Mouse (Mus musculus): ENCODE measurements around the gene Lgr5.

The Lgr5 gene

GRCm38 (mm10) chr10:115505631-115506239, 81.8 kb downstream of the Lgr5 start:
- no peak for DNase-seq (ENCODE audit: low spot score in 2 of 2)

DNA sequence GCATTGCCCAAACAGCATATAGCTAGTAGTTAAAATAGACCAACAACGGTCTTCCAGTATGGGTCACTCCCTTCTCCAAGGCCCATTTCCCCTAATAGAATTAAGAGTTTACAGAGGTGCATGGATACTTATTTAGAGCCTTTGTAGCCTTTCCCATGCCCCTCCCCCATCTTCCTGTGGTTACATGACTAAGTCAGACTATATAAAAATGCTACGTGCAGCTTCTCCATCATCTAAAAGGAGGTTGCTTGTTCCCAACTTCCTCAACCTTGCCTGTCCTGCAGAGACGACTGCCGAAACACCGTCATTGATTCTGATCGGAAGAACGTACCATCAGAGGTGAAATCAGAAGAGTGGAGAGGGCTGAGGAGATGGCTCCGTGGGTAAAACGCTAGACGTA, 82.4 kb downstream of the Lgr5 start:
- DNase-seq (ENCODE audit: low spot score in 2 of 2) = no peak

GRCm38 (mm10) chr10:115493778-115494141, 93.8 kb downstream of the Lgr5 start:
- no peak for DNase-seq (ENCODE audit: low spot score in 2 of 2)

- DNase-seq (ENCODE audit: low spot score in 2 of 2) = no peak
Observed at GRCm38 (mm10) chr10:115492956-115493777, 94.4 kb downstream of the Lgr5 start.

- DNase-seq (ENCODE audit: low spot score in 2 of 2) = no peak
Observed at GRCm38 (mm10) chr10:115491803-115492510, 95.6 kb downstream of the Lgr5 start.

DNA sequence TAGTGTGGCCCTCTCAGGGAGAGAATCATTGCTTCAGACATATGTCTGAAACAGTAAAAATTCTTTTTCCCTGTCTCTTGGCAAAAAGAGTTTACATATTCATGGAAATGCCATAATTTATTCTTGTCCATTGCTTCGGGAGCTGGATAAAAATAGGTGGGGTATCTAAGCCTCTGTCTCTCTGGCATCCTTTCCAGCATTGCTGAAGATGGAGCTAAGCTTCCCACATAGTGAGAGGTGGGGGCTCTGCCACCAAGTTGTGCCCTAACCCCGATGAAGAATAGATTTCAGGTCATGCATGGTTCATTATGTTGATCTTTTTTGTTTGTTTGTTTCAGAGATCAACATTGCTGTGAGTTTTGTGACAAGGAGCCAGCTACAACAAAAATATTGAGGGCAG, 102.0 kb downstream of the Lgr5 start:
- DNase-seq (ENCODE audit: low spot score in 2 of 2) = no peak

DNA sequence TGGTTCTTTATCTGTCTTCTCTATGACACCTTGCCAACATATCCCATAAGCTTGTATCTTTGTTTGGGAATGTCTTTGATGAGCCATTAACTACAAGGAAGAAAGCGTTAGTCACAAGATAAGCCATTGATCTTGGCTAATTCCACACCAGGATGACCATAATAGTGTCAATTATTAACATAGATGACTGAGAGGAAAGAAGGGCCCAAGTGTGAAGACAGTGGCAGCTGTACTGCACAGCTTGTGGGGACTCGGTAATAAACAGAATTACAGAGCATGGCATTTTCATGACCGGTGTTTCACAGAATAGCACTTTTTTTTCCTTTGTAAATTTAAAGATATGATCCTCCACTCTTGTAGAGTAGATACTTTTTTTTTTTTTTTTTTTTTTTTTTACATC, 102.9 kb downstream of the Lgr5 start:
- DNase-seq (ENCODE audit: low spot score in 2 of 2) = no peak

DNA sequence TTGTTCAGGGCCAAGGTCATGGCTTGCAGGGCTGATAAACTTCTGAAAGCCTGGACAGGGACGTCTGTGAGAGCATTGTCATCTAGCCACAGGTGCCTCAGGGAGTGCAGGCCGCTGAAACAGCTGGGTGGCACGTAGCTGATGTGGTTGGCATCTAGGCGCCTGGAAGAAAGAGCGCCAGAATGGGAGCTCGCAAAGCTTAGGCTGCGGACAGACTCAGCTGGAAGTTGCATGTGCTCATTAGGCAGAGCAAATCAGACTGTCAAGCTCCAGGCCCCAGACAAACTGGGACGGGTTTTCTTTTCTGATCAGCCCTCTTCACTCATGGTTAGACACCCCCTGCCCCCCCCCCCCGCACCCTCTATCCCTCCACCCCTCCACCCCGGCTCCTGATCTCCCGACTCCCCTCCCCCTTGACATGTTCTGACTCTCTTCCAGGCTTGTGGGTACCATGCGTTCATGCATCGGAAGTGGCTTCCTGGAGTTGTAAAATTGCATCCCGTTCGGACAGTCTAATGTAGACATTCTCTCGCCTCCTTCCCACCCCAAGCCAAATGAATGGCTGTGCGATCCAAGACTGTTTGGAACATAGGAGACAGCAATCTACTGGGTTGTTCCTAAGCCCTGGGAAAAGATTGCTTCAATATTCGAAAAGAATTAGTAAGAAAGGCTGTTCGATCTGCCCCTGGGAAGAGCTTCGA, 109.0 kb downstream of the Lgr5 start:
- DNase-seq (ENCODE audit: low spot score in 2 of 2) = no peak

DNA sequence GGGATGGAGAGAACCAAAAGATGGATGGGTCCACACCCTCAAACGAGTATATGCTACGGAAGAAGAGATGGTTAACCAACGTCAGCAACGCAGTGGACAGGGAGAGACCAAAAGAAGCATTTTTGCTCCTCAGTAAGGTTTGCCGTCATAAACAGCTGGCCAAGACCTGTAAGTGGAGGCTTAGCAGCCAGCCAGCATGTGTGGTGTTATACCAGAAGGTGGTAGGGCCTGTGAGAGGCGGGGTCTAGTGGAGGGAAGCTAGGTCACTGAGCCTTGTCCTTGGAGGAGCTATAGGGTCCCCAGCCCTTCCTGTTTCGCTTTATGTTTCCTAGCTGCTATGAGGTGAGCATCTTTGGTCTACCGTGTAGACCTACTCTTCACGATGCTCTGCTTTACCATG, 111.1 kb downstream of the Lgr5 start:
- DNase-seq (ENCODE audit: low spot score in 2 of 2) = no peak

DNA sequence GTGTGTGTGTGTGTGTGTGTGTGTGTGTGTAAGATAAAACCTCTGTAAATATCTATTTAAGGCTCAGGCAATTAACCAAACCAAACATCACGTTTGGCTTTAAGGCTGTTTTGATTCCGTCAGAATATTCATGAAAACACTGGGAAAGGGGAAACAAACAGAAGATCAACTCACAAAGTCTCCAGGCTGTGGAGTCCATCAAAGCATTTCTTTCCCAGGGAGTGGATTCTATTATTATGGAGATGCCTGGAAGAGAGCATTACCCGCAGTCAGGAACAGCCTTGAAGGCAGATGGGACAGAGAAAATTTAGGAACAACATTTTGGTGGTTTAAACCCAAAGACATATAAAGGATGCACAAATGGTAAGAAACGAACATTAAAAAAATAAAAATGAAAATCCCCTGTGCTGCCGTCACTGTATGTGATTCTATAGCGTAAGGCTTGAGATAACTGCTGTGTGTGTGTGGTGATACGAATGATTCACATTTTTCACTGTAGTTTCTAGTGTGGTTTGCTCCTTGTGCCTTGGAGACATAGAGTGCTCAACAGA, 112.5 kb downstream of the Lgr5 start:
- no peak for DNase-seq (ENCODE audit: low spot score in 2 of 2)

- no peak for DNase-seq (ENCODE audit: low spot score in 2 of 2)
Observed at GRCm38 (mm10) chr10:115473213-115473961, 114.2 kb downstream of the Lgr5 start.

DNA sequence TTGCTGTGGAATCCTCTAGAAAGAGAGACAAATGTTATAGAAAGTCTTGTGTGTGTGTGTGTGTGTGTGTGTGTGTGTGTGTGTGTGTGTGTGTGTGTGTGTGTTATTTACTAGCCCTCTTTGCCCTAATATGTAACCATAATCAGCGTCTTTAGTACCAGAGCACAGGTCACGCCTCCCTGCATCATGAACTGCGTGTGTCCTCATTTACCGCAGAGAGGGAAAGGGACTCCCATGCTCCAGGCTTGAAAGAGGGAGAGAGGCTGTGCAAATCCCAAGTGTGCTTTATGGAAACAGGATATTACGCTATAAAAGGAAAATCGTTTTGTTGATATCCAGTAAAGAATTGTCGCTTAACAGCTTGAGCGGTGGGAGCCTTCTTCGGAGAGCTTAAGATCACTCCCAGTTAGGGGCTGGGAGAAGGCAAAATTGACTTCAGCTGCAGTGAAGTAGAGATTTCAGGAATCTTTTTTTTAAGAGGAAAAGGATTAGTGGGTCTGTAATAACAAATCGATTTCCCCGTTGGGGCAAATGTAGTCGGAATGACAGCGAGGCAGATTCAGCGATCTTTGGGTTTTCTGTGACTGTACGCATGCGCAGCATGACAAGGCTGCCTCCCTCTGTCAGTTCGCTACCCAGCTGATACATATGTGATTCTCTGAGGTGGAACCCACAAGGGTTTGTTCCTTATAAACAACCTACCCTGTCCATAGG, 116.8 kb downstream of the Lgr5 start:
- no peak for DNase-seq (ENCODE audit: low spot score in 2 of 2)

GRCm38 (mm10) chr10:115469040-115469439, 118.5 kb downstream of the Lgr5 start:
- peak in 1 of 2 experiments; percentile 10 for DNase-seq (ENCODE audit: low spot score in 2 of 2)

DNA sequence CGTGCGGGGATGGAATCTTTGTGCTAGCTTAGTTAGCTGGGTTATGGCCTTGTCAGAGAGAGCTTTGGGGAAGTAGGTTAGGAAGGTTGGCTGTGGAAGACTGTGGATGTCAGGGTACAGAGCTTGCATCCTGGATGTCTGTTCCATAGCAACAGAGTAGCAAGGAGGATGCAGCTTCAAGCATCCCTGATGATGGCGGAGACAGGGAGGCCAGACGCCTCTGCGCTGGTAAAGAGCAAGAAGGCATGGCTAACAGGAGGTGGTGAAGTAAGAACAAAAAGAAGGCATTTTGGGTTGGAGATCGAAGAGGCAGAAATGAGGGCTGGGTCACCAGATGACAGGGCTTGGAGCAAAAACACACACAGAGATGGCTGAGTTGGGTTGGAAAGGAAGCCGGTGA, 118.9 kb downstream of the Lgr5 start:
- no peak for DNase-seq (ENCODE audit: low spot score in 2 of 2)

- DNase-seq (ENCODE audit: low spot score in 2 of 2) = no peak
Observed at GRCm38 (mm10) chr10:115467985-115468384, 119.6 kb downstream of the Lgr5 start.

DNA sequence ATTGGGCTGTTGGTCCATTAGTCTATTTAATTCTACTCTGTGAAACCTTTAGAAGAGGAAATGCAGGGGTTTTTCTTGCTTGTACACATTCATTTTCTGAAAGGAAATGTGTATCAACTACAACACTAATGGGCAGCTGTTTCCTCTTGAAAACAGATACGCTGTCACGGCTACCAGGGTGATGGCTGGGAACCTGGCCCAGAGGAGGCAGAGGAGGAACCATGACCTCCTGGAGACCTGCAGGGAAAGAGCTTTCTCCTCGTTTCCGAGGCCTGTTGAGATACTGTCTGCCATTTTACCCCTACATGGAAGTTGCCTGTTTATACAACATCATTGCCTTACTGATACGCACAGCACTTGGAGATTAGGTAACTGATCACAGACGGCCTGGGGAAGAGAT, 121.8 kb downstream of the Lgr5 start:
- DNase-seq (ENCODE audit: low spot score in 2 of 2) = no peak

DNA sequence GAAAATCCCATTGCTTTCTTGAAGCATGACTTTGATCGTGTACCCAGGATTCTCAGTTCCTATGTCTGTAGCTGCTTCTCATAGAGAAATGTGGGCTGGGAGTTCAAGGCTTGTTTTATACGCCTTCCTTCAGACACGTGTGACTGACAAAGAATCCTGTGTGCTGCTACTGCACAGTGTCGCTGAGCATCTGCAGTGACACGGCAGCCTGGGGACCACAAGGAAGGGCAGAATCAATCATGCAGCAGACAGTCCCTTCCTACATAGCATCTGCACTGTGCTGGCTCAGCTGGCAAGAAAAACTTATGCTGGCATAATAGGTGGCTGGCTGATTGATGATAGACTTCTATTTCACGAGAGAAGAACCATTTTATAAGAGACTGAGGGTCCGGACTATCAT, 122.5 kb downstream of the Lgr5 start:
- DNase-seq (ENCODE audit: low spot score in 2 of 2) = no peak

DNA sequence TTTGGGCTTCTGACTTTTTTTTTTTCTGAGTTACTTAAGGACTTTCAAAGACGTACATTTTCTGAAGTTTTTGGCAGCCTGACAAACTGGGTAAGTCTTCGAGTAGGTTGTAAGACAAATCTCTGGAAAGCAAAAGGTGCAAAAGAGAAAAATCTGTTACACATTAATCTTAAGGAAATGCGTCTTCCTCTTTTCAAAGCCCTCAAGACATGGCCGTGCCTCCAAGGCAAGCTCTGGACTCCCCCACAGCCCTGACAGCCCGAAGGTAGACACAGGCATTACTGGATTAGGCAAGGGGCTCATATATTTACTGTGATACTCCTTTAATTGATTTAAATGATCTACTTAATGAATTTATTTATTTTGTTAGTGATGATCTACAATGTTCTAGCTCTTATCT, 124.9 kb downstream of the Lgr5 start:
- no peak for DNase-seq (ENCODE audit: low spot score in 2 of 2)

GRCm38 (mm10) chr10:115457368-115458021, 130.1 kb downstream of the Lgr5 start:
- DNase-seq (ENCODE audit: low spot score in 2 of 2) = no peak

GRCm38 (mm10) chr10:115448614-115449013, 139.0 kb downstream of the Lgr5 start:
- DNase-seq (ENCODE audit: low spot score in 2 of 2) = no peak
